Mouse (Mus musculus) urinary bladder, postnatal 36 days (tissue): ENCODE results near the gene Gm3336.

Experiments used
- DNase-seq, 2 experiments: peaks; one replicate each; pipeline ENCODE4 v3.0.0; 2022; ENCODE audit warnings: low spot score in 2 of 2, mixed read lengths in 1 of 2

Gene Gm3336

GRCm38 (mm10) chr8:70718297-70718696 is at the start of gene Gm3336:
Gene Gm3336 (plus strand): TSS chr8:70718543.
- peak in 1 of 2 experiments; percentile 51 for DNase-seq

- peak in 1 of 2 experiments; percentile 61 for DNase-seq
These were observed 46.6 kb upstream of the Gm3336 start for GRCm38 (mm10) chr8:70671615-70672324.

DNA sequence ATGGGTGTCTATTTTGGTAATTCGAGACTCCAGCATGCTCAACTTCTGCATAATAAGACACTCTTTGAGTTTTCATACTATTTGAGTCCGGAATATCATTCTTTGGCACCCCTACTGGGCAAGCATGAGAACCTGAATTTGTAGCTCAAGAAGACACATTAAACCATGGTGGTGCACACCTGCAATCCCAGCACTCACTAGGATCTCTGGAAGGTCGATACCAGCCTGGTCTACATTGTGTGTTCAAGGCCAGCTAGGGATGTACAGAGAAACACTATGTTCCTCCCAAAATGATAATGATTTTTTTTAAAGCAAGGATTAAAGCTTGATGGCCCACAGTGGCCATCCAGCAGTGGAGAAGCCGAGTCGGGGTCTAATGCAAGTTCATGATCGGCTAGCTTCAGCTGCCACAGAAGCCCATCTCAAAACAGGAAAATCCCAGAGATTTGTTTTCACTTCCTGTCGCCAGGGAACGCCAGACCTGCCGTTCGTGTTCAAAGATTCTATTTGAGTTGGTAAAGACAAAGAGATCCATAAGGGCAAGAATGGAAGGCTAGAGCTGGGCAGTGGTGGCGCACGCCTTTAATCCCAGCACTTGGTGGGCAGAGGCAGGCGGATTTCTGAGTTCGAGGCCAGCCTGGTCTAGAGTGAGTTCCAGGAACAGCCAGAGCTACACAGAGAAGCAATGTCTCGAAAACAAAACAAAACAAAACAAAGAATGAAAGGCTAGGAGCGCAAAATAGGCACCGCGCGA is 45.8 kb upstream of the Gm3336 start:
- no peak for DNase-seq

DNA sequence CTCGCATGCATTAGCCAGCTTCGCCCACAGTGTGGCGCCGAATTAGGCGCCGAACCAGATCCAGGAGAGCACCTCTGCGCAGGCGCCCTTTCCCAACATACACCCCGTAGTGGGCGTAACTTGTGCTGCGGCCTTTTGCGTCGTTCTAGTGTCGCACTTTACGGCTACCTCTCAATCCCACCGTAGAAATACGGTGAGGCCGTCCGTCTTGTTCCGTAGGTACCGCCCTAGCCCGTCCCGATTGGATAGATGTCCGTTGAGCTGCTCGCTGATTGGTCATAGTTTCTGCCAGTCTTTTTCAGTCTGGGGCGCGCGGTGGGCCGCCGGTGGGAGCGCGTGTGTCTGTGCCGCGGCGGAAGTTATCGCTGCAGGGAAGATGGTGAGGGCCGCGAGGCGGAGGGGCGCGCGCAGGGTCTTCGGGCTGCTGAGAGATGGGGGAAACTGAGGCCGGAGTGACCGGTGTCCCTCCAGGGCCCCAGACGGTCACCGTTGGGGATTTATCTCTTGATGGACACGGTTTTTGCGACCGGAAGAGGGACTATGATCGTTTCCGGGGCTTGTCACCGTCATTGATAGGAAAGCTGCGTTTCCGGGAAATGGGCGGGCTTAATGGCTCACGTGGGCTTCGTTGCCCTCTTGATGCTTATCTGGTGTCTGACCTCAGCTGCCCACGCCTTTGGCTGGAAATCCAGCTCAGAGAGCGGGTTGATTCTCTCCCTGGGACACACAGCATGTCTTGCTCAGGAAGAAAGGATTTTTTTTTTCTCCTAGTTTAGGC is 45.1 kb upstream of the Gm3336 start, which contains the start of gene Lsm4:
Gene Lsm4 (plus strand): TSS at position 170 of the 778 bp plus-strand sequence.
- peak; percentile 97 to 98 for DNase-seq

DNA sequence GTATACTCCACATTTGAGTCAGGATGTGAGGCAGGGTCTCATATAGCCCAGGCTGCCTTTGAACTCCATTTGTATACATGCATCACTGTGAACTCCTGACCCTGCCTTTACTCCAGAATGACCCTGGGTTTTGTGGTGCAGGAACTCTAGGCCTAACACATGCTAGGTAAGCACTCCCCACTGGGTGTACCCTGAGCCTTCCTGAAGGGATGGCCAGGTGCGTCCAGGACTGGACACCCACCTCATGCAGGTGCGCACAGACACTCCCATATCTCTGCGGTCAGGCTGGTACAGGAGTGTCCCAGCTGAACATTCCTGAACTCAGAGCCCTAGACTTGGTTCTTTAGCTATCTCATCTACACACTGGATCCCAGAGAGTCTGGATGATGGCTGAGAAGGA is 44.2 kb upstream of the Gm3336 start:
- no peak for DNase-seq

DNA sequence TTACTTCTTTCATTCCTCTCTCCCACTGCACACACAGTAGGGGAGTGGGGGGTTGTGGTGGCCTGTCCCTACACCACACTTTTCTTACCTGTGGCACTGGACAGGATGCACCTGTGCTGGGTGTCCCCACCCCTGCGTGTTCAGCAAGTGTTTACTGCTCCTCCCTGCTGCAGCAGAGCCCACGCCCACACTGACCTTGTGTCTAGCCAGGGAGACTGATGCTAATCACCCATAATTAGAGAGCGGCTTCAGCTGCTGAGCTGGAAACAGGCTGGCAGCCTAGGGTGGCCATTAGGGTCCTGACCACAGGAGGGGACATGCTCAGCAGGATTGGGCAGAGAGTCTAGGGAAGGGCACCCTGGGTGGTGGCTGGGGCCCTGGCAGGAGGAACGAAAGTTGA is 43.6 kb upstream of the Gm3336 start:
- no peak for DNase-seq

- DNase-seq = no peak
These were observed 43.0 kb upstream of the Gm3336 start for GRCm38 (mm10) chr8:70675336-70675735.

- no peak for DNase-seq
These were observed 40.8 kb upstream of the Gm3336 start for GRCm38 (mm10) chr8:70677451-70678080.

DNA sequence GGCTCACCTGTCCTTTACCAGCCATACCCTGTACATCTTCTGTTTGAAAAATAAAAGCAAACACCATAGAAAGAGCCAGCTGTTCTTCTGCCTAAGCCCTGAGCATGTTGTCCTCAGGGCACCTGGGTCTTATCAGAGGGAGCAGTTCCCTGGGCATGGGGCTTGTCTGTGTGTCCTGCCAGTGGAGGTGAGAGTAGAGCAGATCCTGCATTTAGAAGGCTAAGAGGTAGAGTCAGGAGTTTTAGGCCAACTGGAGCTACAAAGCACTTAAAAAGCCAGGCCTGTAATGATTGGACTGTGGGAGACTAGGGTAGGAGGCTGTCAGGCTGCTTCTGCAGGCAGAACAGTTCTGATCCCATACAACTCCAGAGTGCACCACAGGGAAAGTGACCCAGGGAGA is 39.7 kb upstream of the Gm3336 start:
- DNase-seq = no peak

DNA sequence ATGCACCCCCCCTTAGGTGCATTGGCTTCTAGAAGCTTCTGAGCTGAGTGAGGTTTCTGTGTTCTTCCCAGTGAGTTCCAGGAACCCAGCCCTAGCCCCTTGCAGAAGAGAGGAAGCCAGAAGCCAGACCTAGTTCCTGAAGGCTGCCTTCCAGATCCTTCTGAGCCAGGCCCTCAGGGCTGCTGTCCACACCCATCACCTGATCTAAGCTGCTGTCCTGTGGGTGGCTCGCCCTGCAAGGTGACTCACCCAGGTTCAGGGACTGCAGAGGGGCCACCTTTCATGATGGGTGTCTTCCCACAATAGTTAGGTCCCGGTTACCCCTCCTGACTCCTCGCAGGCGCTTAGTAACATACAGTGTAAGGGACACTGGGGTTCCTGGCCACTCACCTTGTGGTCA is 38.9 kb upstream of the Gm3336 start:
- no peak for DNase-seq

- DNase-seq = no peak
These were observed 38.3 kb upstream of the Gm3336 start for GRCm38 (mm10) chr8:70680039-70680438.

DNA sequence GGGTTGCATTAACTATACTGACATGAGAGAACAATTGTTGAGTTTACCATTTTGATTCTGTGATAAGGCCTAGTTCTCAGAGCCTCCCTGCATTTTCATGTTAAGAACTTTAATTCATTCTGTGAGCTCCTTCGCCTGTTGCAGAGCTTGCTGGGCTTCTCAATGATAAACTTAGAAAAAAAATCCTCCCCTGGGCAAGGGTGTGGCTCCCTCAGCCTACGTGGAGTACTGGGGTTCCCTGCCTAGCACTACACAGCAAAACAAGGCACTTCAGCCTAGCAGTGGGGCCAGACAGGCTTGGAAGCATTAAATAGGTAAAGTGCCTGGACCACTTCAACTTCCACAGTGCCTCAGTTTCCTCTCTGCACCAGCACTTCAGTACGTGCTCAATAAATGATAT is 36.9 kb upstream of the Gm3336 start:
- DNase-seq = no peak

DNA sequence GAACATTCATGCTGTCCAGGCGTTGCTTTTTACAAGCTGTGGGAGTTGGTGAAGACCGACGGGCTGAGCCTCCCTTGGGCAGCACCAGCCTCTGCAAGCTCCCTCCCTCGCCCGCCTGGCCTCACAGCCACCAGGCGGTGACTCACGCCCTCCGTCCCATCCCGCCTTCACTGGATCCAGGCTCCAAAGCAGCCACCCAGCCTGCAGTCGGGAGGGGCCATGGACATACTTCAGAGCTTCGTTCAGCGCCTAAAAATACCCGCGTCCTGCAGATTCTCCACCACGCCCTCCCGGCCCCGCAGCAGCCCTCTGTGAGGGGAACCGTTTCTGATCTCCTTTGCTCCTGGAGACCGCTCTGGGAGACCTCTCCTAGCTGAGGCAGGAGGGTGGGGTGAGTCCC is 36.1 kb upstream of the Gm3336 start:
- peak; percentile 58 to 81 for DNase-seq

- no peak for DNase-seq
These were observed 35.7 kb upstream of the Gm3336 start for GRCm38 (mm10) chr8:70682692-70683091.

GRCm38 (mm10) chr8:70684291-70684690 is 34.1 kb upstream of the Gm3336 start:
- DNase-seq = no peak

GRCm38 (mm10) chr8:70687576-70687975 is 30.8 kb upstream of the Gm3336 start:
- peak in 1 of 2 experiments; percentile 82 for DNase-seq

- no peak for DNase-seq
These were observed 30.2 kb upstream of the Gm3336 start for GRCm38 (mm10) chr8:70688136-70688535.

DNA sequence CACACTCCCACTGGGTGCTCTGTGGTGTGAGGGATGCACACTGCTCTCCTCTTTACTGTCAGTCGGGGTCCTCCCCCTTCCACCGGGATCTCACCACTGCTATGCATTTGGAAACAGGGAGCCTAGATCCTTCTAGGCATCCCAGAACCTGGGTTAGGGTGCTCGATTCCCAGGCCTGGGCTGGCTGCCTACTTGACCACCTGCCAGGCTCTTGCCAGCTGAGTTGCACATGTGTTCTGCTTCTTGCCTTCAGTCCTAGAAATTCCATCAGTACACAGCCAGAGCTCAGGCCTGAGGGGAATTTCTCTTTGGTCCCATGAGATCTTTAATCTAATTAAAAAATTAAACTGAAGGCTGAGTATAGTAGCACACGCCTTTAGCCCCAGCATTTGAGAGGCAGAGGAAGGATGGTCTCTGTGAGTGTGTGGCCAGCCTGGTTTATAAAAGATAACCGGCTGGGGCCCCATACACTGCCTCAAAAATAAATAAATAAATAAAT is 28.4 kb upstream of the Gm3336 start:
- no peak for DNase-seq

DNA sequence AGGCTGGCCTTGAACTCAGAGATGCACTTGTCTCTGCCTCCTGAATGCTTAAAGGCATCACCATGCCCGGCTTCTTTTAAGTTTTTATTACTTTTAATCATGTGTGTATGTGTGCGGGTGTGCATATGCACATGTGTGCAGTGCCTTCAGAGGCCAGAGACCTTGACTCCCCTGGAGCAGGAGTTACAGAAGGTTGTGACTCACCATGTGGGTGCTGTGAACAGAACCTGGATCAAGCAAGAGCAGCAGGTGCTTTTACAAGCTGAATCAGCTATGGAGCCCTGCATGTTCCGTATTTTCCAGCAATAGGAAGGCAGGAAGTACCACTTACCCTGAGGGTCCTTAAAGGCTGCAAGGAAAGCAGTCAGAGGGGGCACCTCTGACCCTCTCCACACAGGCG is 27.1 kb upstream of the Gm3336 start:
- no peak for DNase-seq

GRCm38 (mm10) chr8:70691727-70692231 is 26.6 kb upstream of the Gm3336 start:
- DNase-seq = no peak

DNA sequence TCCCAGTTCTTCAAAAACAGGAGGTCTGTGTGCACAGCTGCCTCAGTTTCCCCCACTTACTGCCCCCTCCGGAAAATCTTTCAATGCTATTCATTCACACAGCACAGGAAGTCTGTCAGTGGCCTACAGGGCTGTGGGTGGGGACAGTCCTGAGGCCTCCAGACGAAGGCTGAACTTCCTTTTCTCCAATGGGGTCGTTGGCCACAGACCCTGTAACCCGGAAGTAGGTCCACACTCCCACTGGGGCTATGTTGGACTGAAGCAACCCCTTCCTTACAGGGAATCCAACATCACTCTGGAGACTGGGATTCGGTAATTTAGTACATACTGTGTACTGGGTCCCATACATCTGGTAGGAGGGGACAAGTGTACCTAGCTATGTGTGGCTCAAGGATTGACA is 24.7 kb upstream of the Gm3336 start:
- no peak for DNase-seq
